Mouse (Mus musculus) CD4-positive, CD25-positive, alpha-beta regulatory T cell (primary cell): ENCODE results near the gene Birc6. TPM values are rescaled to one million over a fixed set of nuclear protein-coding genes. Genes with fewer than 3 reads are reported as not detected.

Experiments used
- polyA plus RNA-seq: library from polyadenylated mRNA; unstranded; fragments of 100-300 nt; shearing (Covaris generic); gene quantifications from one replicate; pipeline ENCODE4 v1.2.1, GENCODE M21; 2017

Gene Birc6
- 76.1 TPM for polyA plus RNA-seq

GRCm38 (mm10) chr17:74527729-74528607 is at the start of gene Birc6:
TSS of gene Birc6 (plus strand) at chr17:74528295.

GRCm38 (mm10) chr17:74489024-74489900 is 38.8 kb upstream of the Birc6 start, which contains the start of gene Yipf4:
TSS of gene Yipf4 (plus strand) at chr17:74489493.

GRCm38 (mm10) chr17:74717618-74718151 is 189.6 kb downstream of the Birc6 start, which contains the start of gene Ttc27:
TSS of gene Ttc27 (plus strand) at chr17:74717732.

Other genes with a start within 250 kb of the Birc6 start
- gene Memo1, start 232.8 kb upstream of the Birc6 start, polyA plus RNA-seq, result 61.5 TPM
- 117 TPM for gene Dpy30, start 204.4 kb upstream of the Birc6 start, polyA plus RNA-seq
- gene Spast, start 189.3 kb upstream of the Birc6 start, polyA plus RNA-seq, result 29.5 TPM
- gene Slc30a6, start 132.7 kb upstream of the Birc6 start, polyA plus RNA-seq, result 34.6 TPM
- 0.47 TPM for gene Nlrc4, start 69.2 kb upstream of the Birc6 start, polyA plus RNA-seq
- 108 TPM for gene Yipf4, start 38.8 kb upstream of the Birc6 start, polyA plus RNA-seq
- gene Ttc27, start 189.4 kb downstream of the Birc6 start, polyA plus RNA-seq, result 36.3 TPM